Mouse (Mus musculus) mouse trophoblast stem cell (cell line): ENCODE results near the gene Tctex1d1.

Source experiments
- in situ Hi-C, 2 experiments: fragments of 300-500 bp; cut with MseI, MboI; formaldehyde crosslinking; loops; 2 replicates in 1 of 2; 3 replicates in 1 of 2; pipeline ENCODE4 v1.15.1; 2025

The Tctex1d1 gene

GRCm38 (mm10) chr4:102978440-102978839 is at the start of gene Tctex1d1:
Gene Tctex1d1, plus strand, starts transcription at chr4:102978606.
- in situ Hi-C loops: no loop called here

GRCm38 (mm10) chr4:102929491-102929890 is 48.9 kb upstream of the Tctex1d1 start:
- in situ Hi-C loops: no loop called here

- in situ Hi-C loops: no loop called here
Measured at GRCm38 (mm10) chr4:102930679-102931078, 47.7 kb upstream of the Tctex1d1 start.

- in situ Hi-C loops: no loop called here
Measured at GRCm38 (mm10) chr4:102940266-102940665, 38.1 kb upstream of the Tctex1d1 start.

DNA sequence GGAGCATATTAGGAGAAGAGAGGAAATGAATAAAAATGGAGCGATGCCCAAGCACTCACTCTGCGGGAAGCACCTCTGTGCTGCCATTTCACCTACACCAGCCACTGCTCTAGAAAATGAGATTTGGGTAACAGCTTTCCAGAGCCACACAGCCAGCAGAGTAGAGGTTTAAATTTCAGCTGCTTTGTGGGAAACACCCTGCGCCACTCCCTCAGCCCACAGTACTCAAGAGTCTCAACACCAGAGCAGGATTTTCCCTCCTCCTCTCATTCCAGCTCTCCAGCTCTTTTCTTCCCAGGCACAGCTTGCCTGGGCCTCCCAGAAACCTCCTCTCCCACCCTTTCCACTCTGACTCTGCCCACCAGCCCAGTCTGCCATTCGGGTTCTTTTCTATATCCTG is 37.7 kb upstream of the Tctex1d1 start:
- in situ Hi-C loops: no loop called here

DNA sequence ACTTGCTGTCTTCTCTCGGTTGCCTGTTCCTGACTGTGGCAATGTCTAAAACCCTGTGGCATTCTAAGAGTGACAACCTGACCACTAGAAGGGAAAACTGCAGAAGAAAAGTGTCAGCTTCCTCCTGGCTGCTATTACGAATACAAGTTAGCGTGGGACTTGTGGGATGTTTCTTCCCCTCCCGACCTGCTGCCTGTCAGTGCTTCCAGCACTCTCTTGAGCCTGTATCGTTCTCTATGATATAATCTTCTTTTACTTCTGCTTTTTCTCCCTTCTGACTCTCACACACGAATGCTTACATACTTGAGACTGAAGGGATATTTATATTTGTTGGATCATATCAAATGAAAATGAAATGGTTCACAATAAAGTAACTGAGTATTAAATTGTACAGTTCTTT is 34.1 kb upstream of the Tctex1d1 start:
- in situ Hi-C loops: no loop called here

GRCm38 (mm10) chr4:102952476-102952875 is 25.9 kb upstream of the Tctex1d1 start:
- in situ Hi-C loops: no loop called here

DNA sequence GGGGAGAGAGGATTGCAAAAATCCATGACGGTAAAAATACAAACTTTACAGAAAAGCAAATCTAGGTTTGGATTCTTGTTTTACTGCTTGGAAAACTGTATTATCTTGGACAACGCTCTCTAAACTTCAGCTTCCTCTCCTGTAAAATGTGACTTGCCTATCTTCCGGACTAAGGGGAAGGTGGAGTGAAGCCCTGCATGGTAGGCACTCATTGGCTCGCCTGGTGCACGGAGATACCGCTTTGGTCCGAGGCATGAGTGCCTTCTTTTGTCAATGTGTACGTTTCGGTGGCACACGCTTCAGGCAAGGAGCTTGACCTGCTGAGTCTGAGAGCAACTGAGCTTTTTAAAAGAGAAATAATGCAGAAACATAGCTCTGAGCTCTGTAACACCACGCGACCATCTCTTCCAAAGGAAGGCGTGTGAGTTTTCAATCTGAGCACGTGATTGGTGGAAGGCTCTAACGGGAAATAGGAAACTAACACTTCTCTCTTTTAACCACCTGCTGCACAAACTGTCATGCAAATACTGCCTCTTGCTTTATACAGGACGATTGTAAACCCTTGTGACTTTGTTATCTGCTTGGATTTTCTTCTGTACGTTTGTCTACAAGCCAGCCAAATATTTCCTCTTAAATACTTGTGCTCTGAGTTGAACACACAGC is 23.0 kb upstream of the Tctex1d1 start:
- in situ Hi-C loops: no loop called here

DNA sequence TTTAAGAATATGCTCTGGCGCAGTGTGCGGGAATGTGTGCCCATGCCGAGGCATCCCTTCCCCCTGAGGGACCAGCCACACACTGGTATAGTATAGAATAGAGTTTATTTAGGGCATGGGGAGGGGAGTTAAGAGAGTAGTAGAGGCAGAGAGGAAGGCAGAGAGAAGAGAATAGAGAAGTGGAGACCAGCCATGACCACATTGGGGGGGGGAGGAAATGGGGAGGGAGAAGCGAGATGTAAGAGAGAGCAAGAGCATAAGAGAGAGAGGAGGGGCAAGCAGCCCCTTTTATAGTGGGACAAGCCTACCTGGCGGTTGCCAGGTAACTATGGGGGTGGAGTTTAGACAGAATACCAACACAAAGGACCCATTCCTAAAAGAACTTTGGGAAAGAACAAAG is 19.0 kb upstream of the Tctex1d1 start:
- in situ Hi-C loops: no loop called here

GRCm38 (mm10) chr4:102964174-102964573 is 14.2 kb upstream of the Tctex1d1 start:
- in situ Hi-C loops: no loop called here

DNA sequence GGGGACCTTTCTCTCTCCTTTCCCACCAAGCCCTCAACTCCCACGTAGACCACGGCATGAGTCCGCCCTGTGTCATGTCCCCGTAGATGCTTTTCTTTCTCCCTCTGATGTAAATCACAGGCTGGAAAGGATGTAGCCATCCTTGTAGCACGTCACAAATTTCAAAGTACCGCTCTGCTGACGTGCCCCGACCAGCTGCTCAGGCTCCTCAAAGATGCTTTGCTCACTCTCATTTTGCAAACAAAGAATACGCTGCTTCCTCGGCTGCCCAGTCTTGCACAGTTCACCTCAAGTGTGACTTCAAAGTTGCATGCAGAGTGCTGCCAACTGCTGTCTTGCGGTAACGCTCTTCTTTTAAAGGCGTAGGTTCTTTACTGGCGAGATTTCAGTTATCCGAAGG is 10.6 kb upstream of the Tctex1d1 start:
- in situ Hi-C loops: no loop called here

- in situ Hi-C loops: no loop called here
Measured at GRCm38 (mm10) chr4:102969599-102969998, 8.8 kb upstream of the Tctex1d1 start.

- in situ Hi-C loops: no loop called here
Measured at GRCm38 (mm10) chr4:102971159-102971558, 7.2 kb upstream of the Tctex1d1 start.

GRCm38 (mm10) chr4:102972071-102972470 is 6.3 kb upstream of the Tctex1d1 start:
- in situ Hi-C loops: no loop called here

DNA sequence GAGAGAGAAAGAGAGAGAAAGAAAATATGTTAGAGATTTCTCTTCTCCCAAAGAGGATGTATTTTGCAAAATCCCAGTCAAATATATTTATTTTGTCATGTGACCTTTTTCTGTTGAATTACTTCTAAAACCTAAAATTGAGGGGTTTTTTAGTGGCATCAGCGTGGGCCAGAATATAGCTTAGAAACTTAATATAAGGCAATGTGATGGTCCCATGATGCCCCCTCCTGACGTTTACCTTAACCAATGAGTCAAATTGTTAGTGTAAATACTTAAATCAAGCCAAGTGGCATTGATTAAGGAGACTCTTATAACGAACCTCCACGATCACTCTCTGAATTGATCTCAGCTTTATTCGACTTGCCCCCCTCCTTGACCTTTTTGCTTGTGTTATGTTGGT is 4.2 kb upstream of the Tctex1d1 start:
- in situ Hi-C loops: no loop called here

DNA sequence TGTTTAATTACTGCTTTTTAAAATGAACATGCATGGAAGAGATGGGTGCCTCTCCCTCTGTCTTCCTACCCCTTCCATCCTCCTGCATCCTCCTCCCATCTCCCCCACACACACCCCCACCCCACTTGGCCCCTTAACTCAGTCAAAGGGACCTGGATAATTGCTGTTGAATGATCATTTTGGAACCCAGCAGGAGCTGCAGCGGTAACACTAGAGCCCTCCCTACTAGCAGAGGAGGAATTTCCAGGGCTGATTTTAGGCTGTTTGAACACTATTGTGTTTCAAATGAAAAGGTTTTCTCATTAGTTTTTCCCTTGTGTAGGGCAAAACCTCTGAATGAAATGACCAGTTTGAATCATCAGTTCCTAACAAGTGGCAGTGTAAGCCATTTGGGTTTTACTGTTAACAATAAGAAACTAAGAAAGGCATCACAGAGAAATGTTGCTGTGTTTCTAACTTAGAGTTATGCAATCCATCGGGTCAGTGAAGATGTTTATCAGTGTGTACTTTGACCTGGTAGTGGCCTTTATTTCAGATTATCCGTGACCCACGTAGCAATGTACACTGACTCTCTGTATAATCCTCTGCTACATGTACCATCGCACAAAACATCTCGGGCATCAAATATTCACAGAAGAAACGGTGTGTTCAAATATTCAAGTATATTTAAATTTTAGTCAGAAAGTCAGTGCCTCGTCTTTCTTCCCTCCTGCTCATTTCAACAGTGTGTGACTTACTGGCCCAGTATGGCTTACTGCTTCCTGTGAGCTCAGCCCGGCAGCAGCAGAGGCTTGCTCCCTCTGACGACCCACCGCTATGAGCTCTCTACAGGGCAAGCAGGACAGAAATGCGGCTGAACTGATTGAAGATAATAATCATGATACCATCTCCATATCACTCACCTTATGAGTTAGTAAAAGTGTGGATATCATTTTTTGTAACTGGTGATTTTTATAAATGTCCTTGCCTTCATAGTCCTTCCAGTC is 1.8 kb upstream of the Tctex1d1 start:
- in situ Hi-C loops: no loop called here

- in situ Hi-C loops: no loop called here
Measured at GRCm38 (mm10) chr4:102977778-102978321, 556 bp upstream of the Tctex1d1 start.

DNA sequence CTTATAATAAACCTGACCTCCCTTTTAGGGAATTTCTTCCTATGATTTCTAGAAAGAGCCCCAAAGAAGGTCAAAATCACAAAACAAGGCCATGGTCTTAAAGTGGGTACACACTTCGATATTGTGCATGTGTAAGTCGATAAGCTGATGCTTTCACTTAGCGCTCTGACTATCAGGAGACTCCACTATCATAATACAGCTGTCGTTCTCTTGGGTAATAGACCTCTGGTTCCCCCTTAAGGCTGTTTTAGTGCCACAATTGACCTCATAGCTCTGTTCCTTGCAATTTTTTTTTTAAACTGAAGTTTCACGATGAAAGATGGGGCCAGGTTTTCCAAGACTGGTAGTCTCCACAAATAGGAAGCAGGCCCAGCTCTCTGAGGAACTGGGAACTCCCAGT is 979 bp downstream of the Tctex1d1 start:
- in situ Hi-C loops: no loop called here

DNA sequence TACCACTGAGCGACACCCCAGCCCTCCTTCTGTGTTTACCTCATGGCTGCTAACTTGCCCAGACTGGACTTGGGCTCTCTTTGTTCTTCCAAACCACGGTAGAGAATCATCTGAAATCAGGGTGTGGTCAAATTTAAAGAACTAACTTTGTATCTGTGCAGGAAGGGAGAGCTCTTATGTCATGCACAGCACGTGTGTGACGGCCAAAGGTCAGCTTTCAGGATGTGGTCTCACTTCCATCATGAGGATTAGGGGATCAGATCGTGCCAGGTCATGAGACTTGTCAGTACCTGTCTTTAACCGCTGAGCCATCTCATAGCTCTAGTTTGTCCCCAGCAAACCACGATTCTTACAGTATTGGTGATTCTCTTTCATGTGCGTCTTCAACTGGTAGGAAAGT is 3.3 kb downstream of the Tctex1d1 start:
- in situ Hi-C loops: loop anchor here (10.0 kb wide), 1 partner anchor 163 kb away; no protein-coding TSS in a partner anchor

GRCm38 (mm10) chr4:102986173-102986572 is 7.8 kb downstream of the Tctex1d1 start:
- in situ Hi-C loops: loop anchor here (10.0 kb wide), 1 partner anchor 159 kb away; no protein-coding TSS in a partner anchor

DNA sequence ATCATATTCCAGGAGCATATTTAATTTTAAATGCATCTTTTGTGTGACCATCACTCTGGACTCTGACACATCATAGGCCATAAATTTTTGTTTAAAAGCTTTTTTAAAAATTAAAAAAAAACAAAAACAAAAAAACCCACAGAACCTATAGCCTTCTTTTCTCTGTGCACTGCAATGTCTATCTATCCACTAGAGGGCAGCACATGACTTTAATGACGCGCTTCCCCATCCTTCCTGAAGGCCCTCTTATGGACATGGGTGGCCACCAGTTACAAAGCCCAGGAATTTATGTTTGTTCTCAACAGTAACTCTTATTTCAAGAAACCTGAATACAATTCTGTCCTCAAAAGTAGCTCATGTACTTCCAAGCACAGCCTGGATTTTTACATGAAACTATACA is 8.5 kb downstream of the Tctex1d1 start:
- in situ Hi-C loops: loop anchor here (10.0 kb wide), 1 partner anchor 158 kb away; no protein-coding TSS in a partner anchor

GRCm38 (mm10) chr4:102987325-102987724 is 8.9 kb downstream of the Tctex1d1 start:
- in situ Hi-C loops: loop anchor here (10.0 kb wide), 1 partner anchor 157 kb away; no protein-coding TSS in a partner anchor
